Mouse (Mus musculus) mouse trophoblast stem cell (cell line): ENCODE data around the gene Rc3h2.

Experiments used
- in situ Hi-C, 2 experiments: fragments of 300-500 bp; cut with MseI, MboI; formaldehyde crosslinking; loops; 2 replicates in 1 of 2; 3 replicates in 1 of 2; pipeline ENCODE4 v1.15.1; 2025

Rc3h2 gene

DNA sequence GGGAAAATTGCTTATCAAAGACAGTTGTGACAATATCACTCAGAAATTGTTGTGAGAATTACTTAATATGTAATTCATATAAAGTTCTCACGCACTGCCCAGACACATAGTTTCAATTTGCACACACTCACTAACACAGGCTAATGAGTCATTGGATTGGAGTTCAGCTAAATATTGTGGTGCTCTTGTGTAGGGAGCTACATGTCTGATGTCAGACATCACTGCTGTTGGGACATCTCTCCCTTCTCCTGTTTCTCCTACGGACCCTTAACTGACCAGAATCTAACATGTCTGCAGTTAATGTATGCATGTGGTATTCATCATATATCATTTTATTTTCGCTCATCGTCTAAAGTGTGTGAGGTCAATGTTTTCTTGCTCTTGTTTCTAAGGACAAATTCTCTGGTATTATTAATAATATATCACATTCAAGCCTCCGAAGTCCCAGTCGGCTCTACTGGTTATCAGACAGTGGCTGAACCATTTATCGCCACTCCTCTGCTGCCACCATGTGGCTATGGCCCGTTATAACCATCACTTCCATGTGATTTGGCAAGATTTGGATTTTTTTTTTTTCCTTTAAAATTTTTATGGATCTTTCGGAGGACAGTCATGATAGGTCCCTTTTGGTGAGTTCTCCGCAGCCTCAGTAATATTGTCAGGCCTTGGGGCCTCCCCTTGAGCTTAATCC, 84.1 kb downstream of the Rc3h2 start:
- in situ Hi-C loops, result loop anchor here (25.0 kb wide), 1 partner anchor 601 kb away; the partner anchor contains the start of gene Olfr347 (in 2 of the 2)

DNA sequence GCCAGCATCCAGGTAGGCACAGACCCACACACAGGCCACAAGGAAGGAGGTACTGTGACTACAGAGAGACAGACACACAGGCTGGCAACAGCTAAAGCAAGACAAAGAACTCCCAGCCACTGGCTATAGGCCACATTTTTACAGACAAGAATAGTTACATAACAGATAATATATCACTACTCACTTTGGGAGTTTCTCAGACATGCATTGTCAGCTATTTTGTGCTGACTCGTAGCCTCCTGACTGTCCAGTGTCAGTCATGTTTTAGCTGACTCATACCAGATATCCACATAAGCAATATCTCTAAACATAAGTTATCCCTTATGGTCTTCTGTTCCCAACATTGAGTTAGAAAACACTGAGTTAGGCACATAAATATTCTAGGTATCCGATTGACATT, 89.4 kb downstream of the Rc3h2 start:
- in situ Hi-C loops, result loop anchor here (25.0 kb wide), 1 partner anchor 596 kb away; the partner anchor contains the start of gene Olfr347 (in 2 of the 2)

DNA sequence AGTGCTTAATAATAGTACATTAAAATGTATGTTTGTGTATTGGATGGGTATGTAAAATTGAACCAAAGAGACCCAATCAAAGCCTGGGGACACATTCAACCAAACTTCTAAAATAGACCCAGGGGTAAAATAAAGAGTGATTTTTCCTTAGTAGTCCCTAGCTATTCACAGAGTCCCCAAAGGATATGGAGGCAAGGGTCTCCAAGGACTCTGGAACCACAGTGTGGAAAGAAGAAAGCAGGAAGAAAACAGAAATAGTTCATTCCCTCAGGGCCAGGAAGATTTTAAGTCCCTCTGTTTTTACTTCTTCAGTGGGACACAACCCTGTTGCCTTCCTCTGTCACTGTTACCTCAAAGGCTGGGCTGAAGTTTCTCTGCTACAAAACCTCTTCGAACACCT, 96.5 kb downstream of the Rc3h2 start, which contains the start of gene Olfr368:
Gene Olfr368, plus strand, starts transcription at position 301 of the 400 bp plus-strand sequence.
- in situ Hi-C loops, result loop anchor here (25.0 kb wide), 1 partner anchor 589 kb away; the partner anchor contains the start of gene Olfr347 (in 2 of the 2)
